Mouse (Mus musculus) retina, embryonic 14.5 days (tissue): ENCODE data around the gene Ap3b2.

Experiments used
- DNase-seq: peaks from one replicate; pipeline ENCODE4 v3.0.0-alpha.2; 2015; ENCODE audit warnings: low spot score

The Ap3b2 gene

DNA sequence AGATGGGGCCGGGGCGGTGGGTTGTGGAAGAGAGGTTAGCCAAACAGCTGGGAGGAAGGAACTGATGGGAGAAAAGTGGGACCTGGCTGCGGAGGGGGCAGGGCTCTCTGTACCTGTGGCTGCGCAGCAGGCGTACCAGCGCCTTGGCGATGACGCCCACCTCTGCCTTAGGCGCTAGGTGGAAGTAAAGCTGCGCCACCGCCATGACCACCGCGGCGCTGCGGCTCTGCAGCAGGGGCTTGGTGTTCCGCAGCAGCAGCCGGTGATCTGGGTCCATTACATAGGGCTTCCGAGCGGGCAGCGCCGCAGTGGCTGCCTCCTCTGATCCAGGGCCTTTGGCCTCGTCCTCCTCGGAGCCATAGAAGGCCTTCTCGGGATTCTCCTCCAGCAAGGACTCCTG lies 16.9 kb downstream of the Ap3b2 start:
- peak; percentile 33 for DNase-seq

DNA sequence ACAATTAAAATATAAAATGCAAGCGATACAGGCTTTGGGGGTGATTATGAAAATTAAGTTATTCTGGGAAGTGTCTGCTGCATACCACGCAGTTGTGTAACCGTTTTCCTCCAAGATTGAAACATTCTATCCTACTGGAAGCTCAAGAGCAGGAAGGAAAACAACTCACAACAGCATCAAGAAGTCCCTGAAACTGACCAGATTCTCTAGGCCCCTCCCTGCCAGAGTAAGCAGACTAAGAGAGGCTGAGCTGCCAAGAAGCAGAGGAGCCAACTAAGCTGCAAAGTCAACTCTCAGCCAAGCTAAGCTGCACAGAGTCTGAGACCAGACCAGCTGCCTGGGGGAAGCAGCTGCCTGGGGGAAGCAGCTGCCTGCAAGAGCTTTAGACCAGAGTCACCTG lies 18.5 kb downstream of the Ap3b2 start:
- DNase-seq: no peak

DNA sequence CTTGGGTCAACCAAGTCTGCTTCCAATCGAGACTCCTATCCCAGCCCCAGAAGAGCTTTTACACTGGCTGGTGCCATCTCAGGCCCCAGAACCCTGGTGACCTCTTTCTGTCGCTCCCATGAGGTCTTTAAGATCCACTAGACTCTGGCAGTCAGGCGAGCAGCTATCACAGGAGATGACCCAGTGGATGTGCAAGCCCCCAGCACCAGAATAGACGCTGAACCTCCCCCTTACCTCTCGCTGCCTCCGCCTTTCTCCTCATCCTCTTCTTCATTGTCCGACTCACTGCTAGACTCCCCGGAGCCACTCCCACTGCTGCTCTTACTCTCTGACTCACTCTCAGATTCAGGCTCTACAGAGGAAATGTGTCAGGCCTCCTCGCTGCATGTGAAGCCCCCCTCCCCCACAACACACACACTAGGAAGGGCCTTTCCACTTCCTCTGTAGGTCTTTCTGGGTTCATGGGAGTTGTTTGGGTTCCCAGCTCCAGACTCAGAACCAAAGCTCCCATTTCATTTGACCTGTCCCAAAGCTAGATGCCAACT lies 28.7 kb downstream of the Ap3b2 start:
- no peak for DNase-seq

DNA sequence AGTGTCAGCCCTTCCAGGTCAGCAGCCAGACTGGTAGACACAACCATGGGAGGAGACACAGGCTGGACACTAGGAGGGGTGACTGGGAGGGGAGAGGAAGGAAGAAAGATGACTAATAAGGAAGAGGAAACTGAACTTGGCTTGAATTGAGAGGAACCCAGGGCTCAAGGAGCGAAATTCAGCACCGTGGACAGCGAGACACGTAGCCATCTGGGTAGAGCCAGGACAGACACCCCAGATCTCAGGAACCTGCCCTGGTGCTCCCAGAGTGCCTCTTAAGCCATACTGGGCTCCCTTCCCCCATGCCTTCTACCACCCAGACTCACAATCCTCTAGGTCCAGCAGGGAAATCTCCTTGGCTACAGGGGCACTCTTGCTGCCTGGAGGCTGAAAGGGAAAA lies 29.6 kb downstream of the Ap3b2 start:
- peak; percentile 67 for DNase-seq

DNA sequence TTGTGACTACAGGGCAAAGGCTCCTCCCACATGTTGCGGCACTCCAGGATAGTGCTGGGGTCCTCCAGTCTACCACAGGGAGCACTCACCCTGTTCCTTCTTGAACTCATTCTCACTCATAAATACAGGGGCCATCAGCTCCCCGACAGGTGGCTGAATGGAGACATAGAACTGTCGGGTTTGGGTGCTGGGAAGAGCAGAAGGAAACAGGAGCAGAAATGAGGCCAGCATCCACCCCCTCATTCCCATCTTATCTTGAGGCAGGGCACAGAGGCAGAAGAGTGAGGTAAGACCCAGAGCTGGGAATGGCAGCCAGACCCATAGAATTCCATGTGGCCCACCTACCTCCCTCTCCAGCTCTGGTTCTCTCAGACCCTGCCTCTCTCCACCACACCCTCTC lies 30.9 kb downstream of the Ap3b2 start:
- no peak for DNase-seq

DNA sequence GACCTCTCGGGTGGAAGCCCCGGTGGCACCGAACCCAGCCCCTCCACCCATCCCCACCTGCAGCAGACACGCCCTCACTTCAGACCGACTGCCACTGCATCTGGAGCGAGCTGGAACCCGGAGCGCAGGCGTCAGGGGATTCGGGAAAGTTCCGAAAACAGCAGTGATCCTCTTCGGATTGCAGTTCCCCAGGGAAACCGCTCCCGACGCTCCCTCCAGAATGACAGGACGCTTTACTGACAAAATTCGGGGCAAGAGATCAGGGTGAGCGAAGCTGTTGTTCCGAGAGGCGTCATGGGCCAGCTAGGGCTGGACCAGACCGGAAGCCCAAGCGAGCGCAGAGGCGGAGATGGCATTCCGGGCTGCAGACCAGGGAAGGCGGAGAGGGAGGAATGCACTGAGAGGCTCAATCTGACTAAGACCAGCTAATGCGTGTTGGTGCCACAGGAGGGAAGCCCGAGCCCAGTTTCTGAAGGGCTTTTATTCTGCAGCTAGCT lies 38.5 kb downstream of the Ap3b2 start, which contains the start of gene Cpeb1:
Cpeb1 (minus strand) TSS at position 311 of the 497 bp plus-strand sequence.
- DNase-seq: peak; percentile 74

DNA sequence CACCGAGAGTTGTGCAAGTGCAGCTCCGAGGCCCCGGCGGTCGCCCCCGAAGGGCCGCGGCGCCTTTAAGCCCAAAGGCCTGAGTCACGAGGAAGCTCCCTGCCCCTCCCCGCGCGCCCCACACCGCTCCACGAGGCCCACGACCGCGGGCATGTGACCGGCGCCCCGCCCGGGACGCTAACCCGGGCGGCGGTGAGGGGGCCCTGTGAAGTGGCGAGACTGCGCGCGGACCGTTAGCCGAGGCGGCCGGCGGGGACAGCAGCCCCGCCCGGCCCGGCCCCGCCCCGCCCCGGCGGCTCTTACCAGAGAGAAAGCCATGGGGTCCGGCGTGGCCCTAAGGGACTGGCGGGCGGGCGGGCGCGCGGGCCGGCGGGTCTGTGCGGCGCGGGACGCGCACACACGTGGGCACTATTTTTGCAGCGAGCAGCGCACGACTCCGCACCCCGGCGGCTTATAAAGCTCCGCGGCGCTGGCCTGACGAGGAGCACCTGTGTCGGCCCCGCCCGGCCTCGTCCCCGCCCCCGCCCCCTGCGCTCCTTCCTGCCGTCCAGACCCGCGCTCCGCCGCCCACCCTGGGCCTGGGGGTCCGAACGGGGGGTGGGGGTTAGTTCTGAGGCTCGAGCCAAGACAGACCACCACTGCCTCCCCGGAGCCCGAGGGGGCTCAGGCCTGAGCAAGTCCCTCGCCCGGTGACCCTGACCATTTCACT lies 39.2 kb downstream of the Ap3b2 start:
- peak; percentile 49 for DNase-seq

DNA sequence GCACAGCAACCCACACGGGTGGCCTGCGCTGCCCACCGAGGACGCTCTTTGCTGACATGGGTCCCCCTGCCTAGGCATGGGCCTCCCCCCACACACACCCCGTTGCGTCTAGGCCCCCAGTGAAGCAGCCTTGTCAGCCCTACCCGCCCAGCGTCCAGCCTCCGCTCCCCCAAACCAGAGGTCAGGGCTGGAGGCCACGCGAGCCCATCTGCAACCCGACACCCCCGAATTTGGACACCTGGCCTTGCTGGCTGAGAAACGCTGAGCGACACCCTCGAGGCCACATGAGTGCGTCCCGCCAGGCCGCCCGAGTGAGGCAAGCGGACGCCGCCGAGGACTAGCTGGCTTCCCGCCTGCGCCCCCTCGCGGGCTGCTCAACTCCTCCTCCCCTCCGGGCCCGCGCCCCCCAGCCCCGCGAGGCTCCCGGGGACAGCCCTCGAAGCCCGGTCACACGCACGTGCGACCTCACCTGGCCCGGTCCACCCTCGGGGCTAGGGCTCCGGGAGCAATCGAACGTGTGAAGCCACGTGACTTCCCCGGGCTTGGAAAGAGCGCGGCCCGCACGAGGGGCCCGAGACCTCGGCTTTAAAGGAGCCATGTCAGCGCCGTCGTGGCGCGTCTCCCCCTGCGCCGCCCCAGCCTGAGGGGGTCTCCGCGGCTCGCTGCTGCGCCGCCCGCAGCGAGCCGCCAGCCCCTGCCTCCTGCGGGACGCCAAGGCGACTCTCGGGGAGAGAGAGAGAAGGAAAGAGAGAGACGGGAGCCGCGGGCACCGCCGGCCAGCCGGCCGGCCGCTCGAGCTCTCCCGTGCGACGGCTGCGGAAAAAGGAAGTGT lies 40.1 kb downstream of the Ap3b2 start:
- peak; percentile 69 for DNase-seq

DNA sequence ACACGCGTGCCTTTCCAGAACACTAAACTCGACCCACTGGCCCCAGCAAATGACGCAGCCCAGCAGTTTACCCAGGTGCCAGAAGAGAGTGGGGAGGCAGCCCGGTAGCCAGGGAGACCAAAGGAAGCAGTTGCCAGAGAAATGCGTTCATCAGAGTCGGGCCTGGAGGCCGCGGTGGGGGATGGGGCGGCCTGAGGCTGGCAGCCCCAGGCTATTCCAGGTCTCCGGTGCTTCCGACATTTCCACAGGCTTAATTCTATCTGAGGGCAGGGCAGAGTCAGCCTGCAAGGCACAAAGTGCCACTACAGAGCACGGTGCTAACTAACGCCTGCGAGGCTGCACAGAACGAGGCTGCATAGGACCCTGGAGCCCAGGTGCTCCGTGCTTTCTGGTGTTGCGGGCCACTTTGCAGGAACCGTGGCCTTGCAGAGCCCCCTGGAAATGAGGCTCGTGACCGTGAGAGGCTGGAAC lies 40.7 kb downstream of the Ap3b2 start:
- peak; percentile 62 for DNase-seq
